Mouse (Mus musculus) brain, embryonic 14.5 days (tissue): ENCODE measurements at regions not wholly inside any gene's neighbourhood (a gene's known extent, or its start where the extent isn't known, plus 50 kb on each side); places are given as distances from the start of the nearest gene placed in this dataset.

Experiments used
- CTCF ChIP-seq: fragments of 200-500 bp; IDR thresholded peaks from 2 replicates; pipeline ENCODE4 v1.5.1; 2012; ENCODE audit warnings: inconsistent platforms, mild to moderate bottlenecking, moderate library complexity, borderline replicate concordance; ENCODE audit not compliant: insufficient read depth, insufficient read length; ENCODE audit errors: extremely low read depth
- POLR2A ChIP-seq: fragments of 200-500 bp; IDR thresholded peaks from 2 replicates; pipeline ENCODE4 v1.6.1; 2012; ENCODE audit warnings: mild to moderate bottlenecking, inconsistent platforms, borderline replicate concordance; ENCODE audit not compliant: poor library complexity, insufficient read depth, insufficient read length, severe bottlenecking; ENCODE audit errors: extremely low read depth

GRCm38 (mm10) chr12:35733580-35733979, 191.8 kb upstream of the Agr3 start:
- TF ChIP-seq CTCF (no peak), POLR2A (no peak)
